Mouse (Mus musculus) midbrain, embryonic 15.5 days (tissue): ENCODE measurements at regions not wholly inside any gene's neighbourhood (a gene's known extent, or its start where the extent isn't known, plus 50 kb on each side); places are given as distances from the start of the nearest gene placed in this dataset.
"Not testable (repeated sequence)": the region's sequence is repeated elsewhere in the genome, so short reads cannot be mapped to it uniquely, and the experiment has no call there.

Experiments used
- ATAC-seq: fragments of 200-750 bp; cut with Nextera tagmentation; replicated peaks from 2 replicates; pipeline ENCODE4 v1.8.0; 2017; ENCODE audit warnings: moderate TSS enrichment
- H3K27ac ChIP-seq: fragments of 300-500 bp; sonication (generic); 2 replicates; pipeline ENCODE4 v1.5.1; 2015; ENCODE audit warnings: mild to moderate bottlenecking, inconsistent platforms
- H3K27me3 ChIP-seq: fragments of 300-500 bp; sonication (generic); replicated peaks from 2 replicates; pipeline ENCODE4 v1.6.1; 2015; ENCODE audit warnings: inconsistent platforms
- H3K36me3 ChIP-seq: fragments of 300-500 bp; sonication (generic); replicated peaks from 2 replicates; pipeline ENCODE4 v1.6.1; 2015; ENCODE audit warnings: inconsistent platforms
- H3K4me1 ChIP-seq: fragments of 300-500 bp; sonication (generic); 2 replicates; pipeline ENCODE4 v1.6.1; 2015; ENCODE audit warnings: inconsistent platforms
- H3K4me2 ChIP-seq: fragments of 300-500 bp; sonication (generic); 2 replicates; pipeline ENCODE4 v1.6.1; 2015; ENCODE audit warnings: inconsistent platforms, mild to moderate bottlenecking, moderate library complexity
- H3K4me3 ChIP-seq: fragments of 300-500 bp; sonication (generic); 2 replicates; pipeline ENCODE4 v1.5.1; 2015; ENCODE audit warnings: mild to moderate bottlenecking, inconsistent platforms
- H3K9ac ChIP-seq: fragments of 300-500 bp; sonication (generic); 2 replicates; pipeline ENCODE4 v1.6.1; 2015; ENCODE audit warnings: mild to moderate bottlenecking, inconsistent platforms
- H3K9me3 ChIP-seq: fragments of 300-500 bp; sonication (generic); 2 replicates; pipeline ENCODE4 v1.6.1; 2016; ENCODE audit warnings: inconsistent platforms
- WGBS: fragments of 180-500 bp; shearing (Covaris S2); methylation state at CpG from one replicate; pipeline ENCODE4 v1.1.7; 2015; ENCODE audit warnings: mixed read lengths; 5-methylcytosine and 5-hydroxymethylcytosine counted together

- H3K27me3 ChIP-seq, result no peaks in the 10 kb centered on the region
- no peak overlapping the region for H3K27ac ChIP-seq
- no peak overlapping the region for H3K4me3 ChIP-seq
- no peak overlapping the region for H3K4me2 ChIP-seq
- ATAC-seq, result no peak
- H3K4me1 ChIP-seq, result no peaks in the 10 kb centered on the region
- H3K36me3 ChIP-seq, result no peaks in the 10 kb centered on the region
- H3K9me3 ChIP-seq, result no peaks in the 10 kb centered on the region
- no peak overlapping the region for H3K9ac ChIP-seq
- 66% methylated on average over 8 of the region's 8 CpGs for WGBS
Observed at GRCm38 (mm10) chr3:137275444-137275843, 65.4 kb upstream of the Emcn start.

GRCm38 (mm10) chr3:137279284-137279683 lies 61.6 kb upstream of the Emcn start:
- no peak for ATAC-seq
- 50% methylated on average over 1 of the region's 1 CpGs for WGBS
- no peak overlapping the region for H3K27ac ChIP-seq

GRCm38 (mm10) chr3:137281052-137281451 lies 59.8 kb upstream of the Emcn start:
- Histone ChIP-seq H3K9ac (no peak overlapping the region), H3K27me3 (no peaks in the 10 kb centered on the region), H3K9me3 (no peaks in the 10 kb centered on the region), H3K4me3 (no peak overlapping the region), H3K27ac (no peak overlapping the region), H3K4me1 (no peaks in the 10 kb centered on the region), H3K4me2 (no peak overlapping the region), H3K36me3 (no peaks in the 10 kb centered on the region)
- ATAC-seq, result no peak
- WGBS, result 76% methylated on average over 7 of the region's 7 CpGs

More at GRCm38 (mm10) chr3:137279284-137279683, 61.6 kb upstream of the Emcn start:
- no peaks in the 10 kb centered on the region for H3K36me3 ChIP-seq
- H3K4me1 ChIP-seq, result no peaks in the 10 kb centered on the region
- H3K4me2 ChIP-seq, result no peak overlapping the region
- no peak overlapping the region for H3K4me3 ChIP-seq
- H3K9ac ChIP-seq, result no peak overlapping the region
- H3K9me3 ChIP-seq, result no peaks in the 10 kb centered on the region
- no peaks in the 10 kb centered on the region for H3K27me3 ChIP-seq

- not testable (repeated sequence) for H3K4me3 ChIP-seq, H3K9ac ChIP-seq, ATAC-seq, H3K36me3 ChIP-seq, H3K27me3 ChIP-seq, H3K9me3 ChIP-seq, H3K4me2 ChIP-seq, H3K27ac ChIP-seq, H3K4me1 ChIP-seq
- 91% methylated on average over 11 of the region's 11 CpGs for WGBS
Observed at GRCm38 (mm10) chr3:137287558-137287957, 53.3 kb upstream of the Emcn start.

DNA sequence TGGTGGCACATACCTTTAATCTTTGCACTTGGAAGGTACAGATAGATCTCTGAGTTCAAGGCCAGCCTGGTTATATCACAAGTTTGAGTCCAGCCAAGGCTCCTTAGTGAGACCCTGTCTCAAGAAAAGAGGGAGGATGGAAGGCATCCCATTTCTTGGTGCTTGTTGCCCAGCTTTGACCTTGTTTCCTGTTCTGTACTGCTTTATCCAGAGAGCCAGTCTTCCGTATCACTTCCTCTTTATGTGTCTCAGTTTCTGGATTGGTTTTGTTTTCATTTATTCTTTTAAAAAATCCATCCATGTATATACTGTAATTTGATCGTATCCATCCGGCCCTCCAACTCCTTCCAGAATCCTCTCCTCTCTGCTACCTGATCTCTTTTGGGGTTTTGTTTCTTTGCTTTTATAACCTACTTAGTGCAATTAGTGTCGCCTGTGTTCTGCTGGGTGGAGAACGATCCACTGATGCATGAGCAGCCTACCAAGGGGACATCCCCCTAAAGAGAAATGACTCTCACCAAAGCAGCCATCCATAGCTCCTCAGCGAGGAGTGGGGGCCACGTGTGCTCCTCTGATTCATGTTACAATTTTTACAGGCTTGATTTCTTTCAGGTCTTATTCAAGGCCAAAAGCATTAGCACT lies 52.4 kb upstream of the Emcn start:
- Histone ChIP-seq H3K27ac (no peak overlapping the region), H3K4me1 (no peaks in the 10 kb centered on the region; the same call in 1 of the 2 replicates), H3K9ac (no peak overlapping the region), H3K36me3 (no peaks in the 10 kb centered on the region), H3K4me2 (no peak overlapping the region), H3K9me3 (no peaks in the 10 kb centered on the region), H3K4me3 (no peak overlapping the region), H3K27me3 (no peaks in the 10 kb centered on the region)
- ATAC-seq, result no peak
- 84% methylated on average over 7 of the region's 7 CpGs for WGBS

DNA sequence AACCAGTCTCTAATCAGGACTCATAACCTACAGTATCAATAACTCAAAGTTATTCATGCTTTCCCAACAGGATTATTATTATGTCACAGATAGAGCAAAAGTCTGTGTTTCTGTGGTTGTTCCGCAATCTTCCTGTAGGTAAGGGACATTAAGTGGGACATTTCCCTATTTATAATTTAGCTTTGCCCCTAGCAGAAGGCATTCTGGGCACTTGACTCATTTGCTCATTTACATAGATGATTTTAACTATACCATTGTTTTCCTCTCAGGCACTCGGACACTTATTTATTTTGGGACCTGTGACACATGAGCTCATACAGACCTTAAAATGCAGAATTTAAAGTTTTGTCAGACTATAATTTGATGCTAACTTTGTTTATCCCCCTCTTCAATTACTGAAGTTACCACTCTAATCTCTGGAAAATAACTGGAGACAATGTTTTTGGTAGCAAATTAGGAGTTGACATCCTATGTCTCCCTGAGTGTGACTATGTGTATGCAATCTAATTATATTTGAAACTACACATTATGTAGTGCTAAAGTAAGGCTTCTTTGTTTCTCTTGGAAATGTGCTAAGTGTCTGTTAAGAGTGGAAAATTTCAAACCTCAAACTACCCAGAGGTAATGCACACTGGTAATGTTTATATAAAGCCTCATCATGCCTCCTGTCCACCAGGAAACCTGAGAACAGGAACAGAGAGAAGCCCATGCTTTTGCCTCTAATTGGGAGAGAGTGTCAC lies 51.8 kb upstream of the Emcn start:
- Histone ChIP-seq H3K27me3 (no peaks in the 10 kb centered on the region), H3K36me3 (no peaks in the 10 kb centered on the region), H3K4me1 (no peaks in the 10 kb centered on the region; the same call in 1 of the 2 replicates), H3K9me3 (no peaks in the 10 kb centered on the region), H3K9ac (no peak overlapping the region), H3K27ac (no peak overlapping the region), H3K4me3 (no peak overlapping the region), H3K4me2 (no peak overlapping the region)
- ATAC-seq, result no peak
- 91% methylated on average over 2 of the region's 2 CpGs for WGBS

GRCm38 (mm10) chr3:137289683-137289984 lies 51.2 kb upstream of the Emcn start:
- ATAC-seq, result no peak
- Histone ChIP-seq H3K9me3 (no peaks in the 10 kb centered on the region), H3K9ac (no peak overlapping the region), H3K27me3 (no peaks in the 10 kb centered on the region), H3K27ac (no peak overlapping the region), H3K4me1 (no peaks in the 10 kb centered on the region; the same call in 1 of the 2 replicates), H3K4me2 (no peak overlapping the region), H3K36me3 (no peaks in the 10 kb centered on the region), H3K4me3 (no peak overlapping the region)
- 78% methylated on average over 3 of the region's 3 CpGs for WGBS
